Mouse (Mus musculus): ENCODE measurements at regions not wholly inside any gene's neighbourhood (a gene's known extent, or its start where the extent isn't known, plus 50 kb on each side); places are given as distances from the start of the nearest gene placed in this dataset.

- Histone ChIP-seq H3K4me2 (no peak overlapping the region), H3K9me3 (replicated peaks; ENCODE audit: control insufficient read depth, low read length) (no peaks in the 10 kb centered on the region), H3K27me3 (ENCODE audit: control insufficient read depth, insufficient read depth, low read length) (no peaks in the 10 kb centered on the region), H3K4me1 (ENCODE audit: control insufficient read depth, insufficient read depth, low read length) (no peaks in the 10 kb centered on the region), H3K4me3 (ENCODE audit: low read depth, low read length) (no peak overlapping the region), H3K9ac (ENCODE audit: low read depth, low read length) (no peak overlapping the region), H3K27ac (ENCODE audit: low read depth, low read length) (no peak overlapping the region), H3K36me3 (ENCODE audit: control insufficient read depth, insufficient read depth, low read length) (no peaks in the 10 kb centered on the region)
- no peak for ATAC-seq (replicated peaks; ENCODE audit: insufficient number of reproducible peaks, low FRiP score, low TSS enrichment)
- WGBS (ENCODE audit: insufficient replicate concordance): 77% methylated on average over 4 of the region's 4 CpGs
Observed at GRCm38 (mm10) chr1:90513442-90514070, 89.2 kb upstream of the Cops8 start.

- H3K9ac ChIP-seq (ENCODE audit: low read depth, low read length): no peak overlapping the region
- no peak overlapping the region for H3K27ac ChIP-seq (ENCODE audit: low read depth, low read length)
- no peak overlapping the region for H3K4me2 ChIP-seq
- no peaks in the 10 kb centered on the region for H3K36me3 ChIP-seq (ENCODE audit: control insufficient read depth, insufficient read depth, low read length)
- no peak for ATAC-seq (replicated peaks; ENCODE audit: insufficient number of reproducible peaks, low FRiP score, low TSS enrichment)
- 84% methylated on average over 7 of the region's 7 CpGs for WGBS (ENCODE audit: insufficient replicate concordance)
- H3K4me3 ChIP-seq (ENCODE audit: low read depth, low read length): no peak overlapping the region
- H3K27me3 ChIP-seq (ENCODE audit: control insufficient read depth, insufficient read depth, low read length): no peaks in the 10 kb centered on the region
- H3K9me3 ChIP-seq (replicated peaks; ENCODE audit: control insufficient read depth, low read length): no peaks in the 10 kb centered on the region
- H3K4me1 ChIP-seq (ENCODE audit: control insufficient read depth, insufficient read depth, low read length): no peaks in the 10 kb centered on the region
Observed at GRCm38 (mm10) chr1:90514176-90514575, 88.6 kb upstream of the Cops8 start.

- Histone ChIP-seq H3K9ac (ENCODE audit: low read depth, low read length) (no peak overlapping the region), H3K36me3 (ENCODE audit: control insufficient read depth, insufficient read depth, low read length) (no peaks in the 10 kb centered on the region), H3K4me2 (no peak overlapping the region), H3K27me3 (ENCODE audit: control insufficient read depth, insufficient read depth, low read length) (no peaks in the 10 kb centered on the region), H3K4me3 (ENCODE audit: low read depth, low read length) (no peak overlapping the region), H3K4me1 (ENCODE audit: control insufficient read depth, insufficient read depth, low read length) (no peaks in the 10 kb centered on the region), H3K27ac (ENCODE audit: low read depth, low read length) (no peak overlapping the region), H3K9me3 (replicated peaks; ENCODE audit: control insufficient read depth, low read length) (no peaks in the 10 kb centered on the region)
- WGBS (ENCODE audit: insufficient replicate concordance): 60% methylated on average over 9 of the region's 9 CpGs
- ATAC-seq (replicated peaks; ENCODE audit: insufficient number of reproducible peaks, low FRiP score, low TSS enrichment): no peak
Observed at GRCm38 (mm10) chr1:90518584-90519265, 84.1 kb upstream of the Cops8 start.

GRCm38 (mm10) chr1:90519284-90520275 is 83.2 kb upstream of the Cops8 start:
- H3K27ac ChIP-seq (ENCODE audit: low read depth, low read length): no peak overlapping the region
- no peaks in the 10 kb centered on the region for H3K4me1 ChIP-seq (ENCODE audit: control insufficient read depth, insufficient read depth, low read length)
- 68% methylated on average over 12 of the region's 12 CpGs for WGBS (ENCODE audit: insufficient replicate concordance)
- no peak overlapping the region for H3K4me3 ChIP-seq (ENCODE audit: low read depth, low read length)
- ATAC-seq (replicated peaks; ENCODE audit: insufficient number of reproducible peaks, low FRiP score, low TSS enrichment): no peak; the same call in 1 of the 2 replicates
- H3K9ac ChIP-seq (ENCODE audit: low read depth, low read length): no peak overlapping the region
- H3K4me2 ChIP-seq: no peak overlapping the region
- H3K36me3 ChIP-seq (ENCODE audit: control insufficient read depth, insufficient read depth, low read length): no peaks in the 10 kb centered on the region
- no peaks in the 10 kb centered on the region for H3K9me3 ChIP-seq (replicated peaks; ENCODE audit: control insufficient read depth, low read length)
- no peaks in the 10 kb centered on the region for H3K27me3 ChIP-seq (ENCODE audit: control insufficient read depth, insufficient read depth, low read length)

GRCm38 (mm10) chr1:90522294-90522693 is 80.5 kb upstream of the Cops8 start:
- H3K27ac ChIP-seq (ENCODE audit: low read depth, low read length): no peak overlapping the region
- no peak overlapping the region for H3K9ac ChIP-seq (ENCODE audit: low read depth, low read length)
- ATAC-seq (replicated peaks; ENCODE audit: insufficient number of reproducible peaks, low FRiP score, low TSS enrichment): no peak
- 78% methylated on average over 8 of the region's 8 CpGs for WGBS (ENCODE audit: insufficient replicate concordance)
- H3K4me1 ChIP-seq (ENCODE audit: control insufficient read depth, insufficient read depth, low read length): no peaks in the 10 kb centered on the region
- no peaks in the 10 kb centered on the region for H3K9me3 ChIP-seq (replicated peaks; ENCODE audit: control insufficient read depth, low read length)
- H3K36me3 ChIP-seq (ENCODE audit: control insufficient read depth, insufficient read depth, low read length): no peaks in the 10 kb centered on the region
- no peaks in the 10 kb centered on the region for H3K27me3 ChIP-seq (ENCODE audit: control insufficient read depth, insufficient read depth, low read length)
- H3K4me2 ChIP-seq: no peak overlapping the region
- H3K4me3 ChIP-seq (ENCODE audit: low read depth, low read length): no peak overlapping the region

- Histone ChIP-seq H3K4me3 (ENCODE audit: low read depth, low read length) (no peak overlapping the region), H3K27ac (ENCODE audit: low read depth, low read length) (no peak overlapping the region), H3K4me1 (ENCODE audit: control insufficient read depth, insufficient read depth, low read length) (no peaks in the 10 kb centered on the region), H3K4me2 (no peak overlapping the region), H3K36me3 (ENCODE audit: control insufficient read depth, insufficient read depth, low read length) (no peaks in the 10 kb centered on the region), H3K9me3 (replicated peaks; ENCODE audit: control insufficient read depth, low read length) (no peaks in the 10 kb centered on the region), H3K9ac (ENCODE audit: low read depth, low read length) (no peak overlapping the region), H3K27me3 (ENCODE audit: control insufficient read depth, insufficient read depth, low read length) (no peaks in the 10 kb centered on the region)
- no peak for ATAC-seq (replicated peaks; ENCODE audit: insufficient number of reproducible peaks, low FRiP score, low TSS enrichment)
- 27% methylated on average over 3 of the region's 3 CpGs for WGBS (ENCODE audit: insufficient replicate concordance)
Observed at GRCm38 (mm10) chr1:90524641-90525220, 78.0 kb upstream of the Cops8 start.

GRCm38 (mm10) chr1:90526311-90526710 is 76.5 kb upstream of the Cops8 start:
- no peaks in the 10 kb centered on the region for H3K27me3 ChIP-seq (ENCODE audit: control insufficient read depth, insufficient read depth, low read length)
- H3K4me1 ChIP-seq (ENCODE audit: control insufficient read depth, insufficient read depth, low read length): no peaks in the 10 kb centered on the region
- no peak for ATAC-seq (replicated peaks; ENCODE audit: insufficient number of reproducible peaks, low FRiP score, low TSS enrichment)
- H3K9me3 ChIP-seq (replicated peaks; ENCODE audit: control insufficient read depth, low read length): no peaks in the 10 kb centered on the region
- no peak overlapping the region for H3K4me2 ChIP-seq
- H3K9ac ChIP-seq (ENCODE audit: low read depth, low read length): no peak overlapping the region
- H3K36me3 ChIP-seq (ENCODE audit: control insufficient read depth, insufficient read depth, low read length): no peaks in the 10 kb centered on the region
- WGBS (ENCODE audit: insufficient replicate concordance): 74% methylated on average over 7 of the region's 7 CpGs
- H3K4me3 ChIP-seq (ENCODE audit: low read depth, low read length): no peak overlapping the region
- no peak overlapping the region for H3K27ac ChIP-seq (ENCODE audit: low read depth, low read length)

- no peak for ATAC-seq (replicated peaks; ENCODE audit: insufficient number of reproducible peaks, low FRiP score, low TSS enrichment)
- 75% methylated on average over 11 of the region's 11 CpGs for WGBS (ENCODE audit: insufficient replicate concordance)
- H3K9me3 ChIP-seq (replicated peaks; ENCODE audit: control insufficient read depth, low read length): no peaks in the 10 kb centered on the region
- H3K9ac ChIP-seq (ENCODE audit: low read depth, low read length): no peak overlapping the region
- no peaks in the 10 kb centered on the region for H3K4me1 ChIP-seq (ENCODE audit: control insufficient read depth, insufficient read depth, low read length)
- H3K4me2 ChIP-seq: no peak overlapping the region
- no peaks in the 10 kb centered on the region for H3K36me3 ChIP-seq (ENCODE audit: control insufficient read depth, insufficient read depth, low read length)
- no peak overlapping the region for H3K27ac ChIP-seq (ENCODE audit: low read depth, low read length)
- no peak overlapping the region for H3K4me3 ChIP-seq (ENCODE audit: low read depth, low read length)
- no peaks in the 10 kb centered on the region for H3K27me3 ChIP-seq (ENCODE audit: control insufficient read depth, insufficient read depth, low read length)
Observed at GRCm38 (mm10) chr1:90527947-90528717, 74.6 kb upstream of the Cops8 start.
